Mouse (Mus musculus) left cerebral cortex, postnatal 14 days (tissue): ENCODE data around the gene Vgll4. TPM values are rescaled to one million over a fixed set of nuclear protein-coding genes. Genes with fewer than 3 reads are reported as not detected.

Experiments used
- DNase-seq, 2 experiments: peaks; one replicate each; pipeline ENCODE4 v3.0.0; 2021 to 2022; ENCODE audit warnings: low spot score in 2 of 2, mixed read lengths in 1 of 2
- intact Hi-C: fragments of 180-260 bp; cut with DNase I; formaldehyde crosslinking; loops from one replicate; pipeline ENCODE4 v1.15.1; 2025
- total RNA-seq, 2 experiments: library from RNA; stranded (reverse); gene quantifications; 2 replicates each; pipeline ENCODE4 v1.2.3; 2021

Gene Vgll4
- total RNA-seq, 2 experiments from 2014 or later, result 48.0 to 53.4 TPM

- intact Hi-C loops, result no loop called here
- DNase-seq, result no peak
Measured at GRCm38 (mm10) chr6:114886504-114887361, 83.1 kb downstream of the Vgll4 start.

DNA sequence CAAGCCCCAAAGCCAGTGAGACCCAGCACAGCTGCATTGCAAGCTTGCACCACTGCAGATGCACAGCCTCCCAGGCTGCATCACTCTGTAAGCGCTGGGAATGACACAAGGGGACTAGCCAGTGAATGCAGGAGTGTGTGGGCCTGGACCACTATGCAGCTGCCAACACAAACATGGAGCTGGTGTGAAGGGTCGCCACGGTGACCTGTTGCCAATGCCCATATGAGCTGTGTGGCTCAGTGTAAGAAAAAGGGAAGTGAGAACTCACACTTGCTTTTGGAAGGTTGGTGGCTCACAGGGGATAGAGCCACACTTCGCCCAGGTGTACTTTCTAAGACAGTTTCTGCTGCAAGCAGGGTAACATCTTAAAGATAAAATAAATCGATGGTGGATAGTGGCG, 83.8 kb downstream of the Vgll4 start:
- intact Hi-C loops, result no loop called here
- DNase-seq, result no peak

- intact Hi-C loops, result no loop called here
Measured at GRCm38 (mm10) chr6:114885129-114885528, 84.7 kb downstream of the Vgll4 start.

GRCm38 (mm10) chr6:114883261-114883740, 86.5 kb downstream of the Vgll4 start:
- intact Hi-C loops, result no loop called here
- DNase-seq, result peak; percentile 76 to 83

More at GRCm38 (mm10) chr6:114885129-114885528, 84.7 kb downstream of the Vgll4 start:
- DNase-seq, result no peak

GRCm38 (mm10) chr6:114882675-114883074, 87.1 kb downstream of the Vgll4 start:
- DNase-seq, result no peak
- intact Hi-C loops, result no loop called here

DNA sequence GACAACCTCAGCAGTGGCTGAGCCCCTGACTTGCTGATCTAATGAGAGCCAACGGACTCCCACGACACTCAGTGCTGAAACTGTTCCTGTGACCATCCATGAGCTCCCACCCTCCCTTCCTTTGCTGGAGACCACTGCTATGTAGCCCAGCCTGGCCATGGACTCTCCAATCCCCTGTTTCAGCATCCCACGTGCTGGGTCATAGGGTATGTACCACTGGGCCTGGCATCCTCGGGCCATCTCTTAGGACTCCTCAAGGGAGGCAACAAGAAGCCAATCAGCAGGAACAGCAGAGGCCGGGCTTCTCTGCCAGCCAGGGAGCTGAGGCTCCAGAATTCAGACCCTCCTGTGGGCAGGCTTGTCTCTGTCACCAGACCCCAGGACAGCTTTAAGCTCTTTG, 87.6 kb downstream of the Vgll4 start:
- DNase-seq, result no peak

GRCm38 (mm10) chr6:114880798-114881197, 89.0 kb downstream of the Vgll4 start:
- intact Hi-C loops, result no loop called here

More for the DNA sequence above, 87.6 kb downstream of the Vgll4 start:
- intact Hi-C loops, result no loop called here

DNA sequence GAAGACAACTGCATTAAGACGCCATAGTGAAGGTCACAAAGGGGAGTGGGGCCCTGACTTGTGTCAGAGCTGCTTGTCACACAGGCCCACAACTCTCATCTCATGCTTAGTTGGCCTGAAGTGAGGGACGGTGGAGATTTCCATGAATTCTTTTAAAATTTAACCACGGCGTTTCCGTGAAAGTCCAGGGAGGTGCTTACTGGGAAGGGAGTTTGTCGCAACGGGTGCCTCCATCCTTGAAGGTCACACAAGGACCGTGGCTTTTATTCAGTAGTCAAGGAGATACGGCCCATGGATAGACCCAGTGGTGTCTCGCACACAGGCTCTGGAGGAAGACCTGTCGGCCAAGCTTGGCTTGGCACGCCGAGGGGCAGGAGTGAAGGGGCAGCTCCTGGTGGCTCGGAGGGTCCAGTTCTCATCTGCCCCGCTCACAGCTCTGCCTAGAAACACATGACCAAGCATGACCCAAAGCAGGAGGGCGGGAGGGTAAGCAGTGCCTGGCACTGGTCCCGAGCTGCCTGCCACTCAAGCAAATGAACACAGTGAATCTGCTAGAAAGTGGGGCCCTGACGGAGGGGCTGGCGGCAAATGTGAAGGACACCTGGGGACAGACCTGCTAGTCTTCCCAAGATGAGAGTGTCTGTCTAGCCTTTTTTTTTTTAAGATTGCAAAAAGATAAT, 90.8 kb downstream of the Vgll4 start:
- intact Hi-C loops, result loop anchor here (5.0 kb wide), 1 partner anchor 43 kb away; no protein-coding TSS in a partner anchor
- DNase-seq, result no peak

More at GRCm38 (mm10) chr6:114880798-114881197, 89.0 kb downstream of the Vgll4 start:
- no peak for DNase-seq

DNA sequence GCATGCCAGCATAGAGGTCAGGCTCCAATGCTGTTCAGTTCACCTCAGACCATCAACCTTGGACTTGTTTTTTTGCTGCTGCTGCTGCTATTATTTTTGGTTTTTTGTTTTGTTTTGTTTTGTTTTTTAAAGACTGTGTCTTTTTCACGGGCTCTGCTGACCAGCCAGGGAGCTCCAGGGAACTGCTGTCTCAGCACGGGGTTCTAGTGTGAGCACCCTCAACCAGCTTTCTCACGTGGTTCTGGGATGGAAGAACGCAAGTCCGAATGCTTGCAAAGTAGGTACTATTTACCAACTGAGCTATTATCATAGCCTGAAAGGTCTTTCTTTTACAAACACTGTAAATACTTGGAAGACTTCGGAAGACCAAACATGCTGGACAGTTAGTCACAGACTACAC, 93.2 kb downstream of the Vgll4 start:
- DNase-seq, result no peak
- intact Hi-C loops, result loop anchor here (5.0 kb wide), 1 partner anchor 46 kb away; no protein-coding TSS in a partner anchor

GRCm38 (mm10) chr6:114876033-114876432, 93.8 kb downstream of the Vgll4 start:
- no peak for DNase-seq
- intact Hi-C loops, result loop anchor here (5.0 kb wide), 1 partner anchor 46 kb away; no protein-coding TSS in a partner anchor

DNA sequence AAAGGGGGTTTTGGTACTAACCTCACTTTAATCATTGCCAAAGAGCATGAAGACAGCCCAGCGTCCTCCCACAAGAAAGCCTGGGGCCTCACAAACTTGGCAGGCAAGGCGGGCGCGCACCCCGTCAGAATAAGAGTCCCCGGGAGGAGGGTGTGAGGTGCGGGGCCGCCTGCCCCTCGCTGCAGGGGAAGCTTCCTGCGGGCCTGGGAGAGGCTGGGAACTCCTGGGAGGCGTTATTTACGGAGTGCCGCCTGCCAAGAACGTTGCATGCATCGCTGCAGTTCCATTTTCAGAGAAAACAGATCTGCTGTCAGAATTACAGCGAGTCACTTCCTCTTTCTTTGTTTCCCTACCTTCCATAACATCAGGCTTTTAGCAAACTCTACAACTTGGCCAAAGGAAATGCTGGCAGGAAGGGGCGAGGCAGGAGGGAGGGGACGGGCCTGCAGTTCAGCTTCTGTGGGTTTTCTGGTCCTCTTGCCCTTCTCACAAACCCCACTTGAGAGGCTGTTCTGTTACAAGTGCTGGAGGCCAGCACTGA, 94.7 kb downstream of the Vgll4 start:
- intact Hi-C loops, result loop anchor here (5.0 kb wide), 1 partner anchor 47 kb away; no protein-coding TSS in a partner anchor
- DNase-seq, result peak; percentile 89 to 93

GRCm38 (mm10) chr6:114874138-114874928, 95.5 kb downstream of the Vgll4 start:
- DNase-seq, result no peak
- intact Hi-C loops, result no loop called here

- DNase-seq, result no peak
- intact Hi-C loops, result no loop called here
Measured at GRCm38 (mm10) chr6:114873808-114874137, 96.0 kb downstream of the Vgll4 start.

DNA sequence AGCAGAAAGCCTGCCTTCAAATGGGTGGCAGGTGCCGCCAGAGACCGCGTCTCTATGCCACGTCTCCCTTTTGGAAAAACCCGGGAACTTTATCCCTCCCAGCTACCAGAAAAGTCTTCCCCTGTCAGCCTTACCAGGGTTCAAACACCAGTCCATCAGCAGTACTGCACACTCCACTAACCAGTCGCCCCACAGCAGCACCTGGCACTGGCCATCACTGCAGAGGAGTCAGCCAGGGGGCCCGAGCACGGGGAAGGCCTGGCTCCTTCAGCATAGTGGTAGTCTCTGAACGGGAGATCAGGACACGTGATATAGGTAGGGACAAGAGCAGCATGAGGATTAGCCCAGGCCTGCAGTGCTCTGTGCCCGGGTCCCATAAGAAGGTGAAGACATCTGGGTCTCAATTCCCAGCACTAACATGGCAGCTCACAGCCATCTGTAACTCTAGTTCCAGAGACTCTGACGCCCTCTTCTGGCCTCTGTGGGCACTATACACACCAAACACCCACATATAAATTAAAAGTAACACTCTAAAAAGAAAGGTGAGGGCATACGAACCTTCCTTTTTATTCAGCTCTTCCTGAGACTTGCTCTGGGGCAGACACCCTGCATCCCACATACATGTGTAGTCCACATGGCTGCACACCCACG, 98.7 kb downstream of the Vgll4 start:
- DNase-seq, result no peak
- intact Hi-C loops, result no loop called here

- no peak for DNase-seq
- intact Hi-C loops, result no loop called here
Measured at GRCm38 (mm10) chr6:114869501-114870076, 100.2 kb downstream of the Vgll4 start.

- intact Hi-C loops, result no loop called here
- no peak for DNase-seq
Measured at GRCm38 (mm10) chr6:114868656-114869055, 101.1 kb downstream of the Vgll4 start.

DNA sequence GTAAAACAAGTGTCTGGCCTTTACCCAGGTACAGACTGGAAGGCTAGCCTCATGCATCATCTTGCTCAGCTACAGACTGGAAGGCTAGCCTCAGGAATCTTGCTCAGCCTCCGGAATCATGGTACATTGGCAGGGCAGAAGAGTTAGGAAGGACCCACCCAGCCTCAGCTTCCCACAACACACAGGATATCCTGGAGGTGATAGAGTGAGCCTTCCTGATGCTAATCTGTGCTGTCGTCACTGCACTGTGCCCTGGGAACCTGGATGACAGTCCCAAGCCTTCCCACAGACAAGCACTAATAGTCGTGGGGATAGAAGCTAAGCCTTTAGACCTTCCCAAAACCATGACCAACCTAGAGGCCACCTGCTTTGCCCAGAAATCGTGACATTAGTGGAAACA, 103.2 kb downstream of the Vgll4 start:
- intact Hi-C loops, result no loop called here
- DNase-seq, result no peak

GRCm38 (mm10) chr6:114866078-114866477, 103.7 kb downstream of the Vgll4 start:
- no peak for DNase-seq
- intact Hi-C loops, result no loop called here

GRCm38 (mm10) chr6:114864421-114864820, 105.4 kb downstream of the Vgll4 start:
- intact Hi-C loops, result no loop called here
- DNase-seq, result no peak
